Mouse (Mus musculus): ENCODE measurements around the gene Fars2.

GRCm38 (mm10) chr13:36683581-36683980 is 566.4 kb downstream of the Fars2 start:
- TF ChIP-seq POLR2A (IDR thresholded peaks at IDR 0.05; ENCODE audit: low read depth, low read length) (no peak), CTCF (IDR thresholded peaks at IDR 0.05; ENCODE audit: extremely low read depth, insufficient read length, insufficient replicate concordance, low read depth, low read length) (no peak)

Measured in small intestine, adult 2 months (tissue).